Mouse (Mus musculus): ENCODE measurements around the gene Dppa2.

- TF ChIP-seq ZNF384 (IDR thresholded peaks at IDR 0.05; ENCODE audit: low read depth, low read length) = no peak
- no peak for TF ChIP-seq MAFK (IDR thresholded peaks at IDR 0.05; ENCODE audit: insufficient read depth, low read depth, low read length)
Observed at GRCm38 (mm10) chr16:48283517-48283916, 20.2 kb upstream of the Dppa2 start, which contains the start of gene Dppa4.

Data from ES-E14 (cell line).